ENCODE assay signal across 9 mouse cellular contexts in the genomic region with DNA sequence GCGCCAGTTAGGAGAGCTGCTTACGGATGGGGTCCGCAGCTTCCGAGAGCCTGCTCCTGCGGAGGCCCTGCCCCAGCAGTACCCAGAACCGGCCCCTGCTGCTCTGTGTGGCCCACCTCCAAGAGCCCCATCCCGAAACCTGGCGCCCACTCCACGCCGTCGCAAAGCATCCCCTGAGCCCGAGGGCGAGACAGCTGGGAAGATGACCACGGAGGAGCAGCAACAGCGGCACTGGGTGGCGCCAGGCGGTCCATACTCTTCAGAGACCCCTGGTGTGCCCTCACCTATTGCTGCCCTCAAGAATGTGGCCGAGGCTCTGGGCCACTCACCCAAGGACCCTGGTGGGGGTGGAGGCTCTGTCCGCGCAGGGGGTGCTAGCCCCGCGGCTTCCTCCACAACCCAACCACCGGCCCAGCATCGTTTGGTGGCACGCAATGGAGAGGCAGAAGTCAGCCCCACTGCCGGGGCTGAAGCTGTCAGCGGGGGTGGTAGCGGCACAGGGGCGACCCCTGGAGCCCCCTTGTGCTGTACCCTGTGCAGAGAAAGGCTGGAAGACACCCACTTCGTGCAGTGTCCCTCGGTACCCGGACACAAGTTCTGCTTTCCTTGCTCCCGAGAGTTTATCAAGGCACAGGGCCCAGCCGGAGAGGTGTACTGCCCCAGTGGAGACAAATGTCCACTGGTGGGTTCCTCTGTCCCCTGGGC. TPM values are rescaled to one million over a fixed set of nuclear protein-coding genes. Genes with fewer than 3 reads are reported as not detected.
DNase-seq lines count a peak whose midpoint lies in the region; ATAC-seq lines count a peak whose summit lies in the region.
"Had no signal": no experiment of that assay in that cellular context is flagged by ENCODE, and none has a peak within 500 bp of the region (broad histone marks: within the 10 kb centered on the region; RNA-seq: fewer than 3 reads in every experiment).

No protein-coding gene starts in this region.

- peaks cover 9% of the 10 kb centered on the region for H3K36me3 ChIP-seq in lung, embryonic 16.5 days (ENCODE audit: control insufficient read depth, insufficient read depth, low read length)
- peaks cover 28% of the 10 kb centered on the region for H3K36me3 ChIP-seq in limb, embryonic 15.5 days
- H3K36me3 ChIP-seq in stomach, embryonic 16.5 days (ENCODE audit: control insufficient read depth, insufficient read depth, low read length) = peaks cover 6% of the 10 kb centered on the region; the same call in 1 of the 2 replicates

- H3K4me1 ChIP-seq in lung, embryonic 16.5 days (replicated peaks; ENCODE audit: control insufficient read depth, insufficient read depth, low read length) = peaks cover 42% of the 10 kb centered on the region
- H3K4me1 ChIP-seq in limb, embryonic 15.5 days = peaks cover 56% of the 10 kb centered on the region
- peaks cover 52% of the 10 kb centered on the region for H3K4me1 ChIP-seq in stomach, embryonic 16.5 days (ENCODE audit: control insufficient read depth, insufficient read depth, low read length)

- no peak for ATAC-seq in lung, embryonic 16.5 days (ENCODE audit: low read depth)
- no peak for ATAC-seq in limb, embryonic 15.5 days (ENCODE audit: insufficient number of reproducible peaks, low FRiP score, low TSS enrichment, low read depth)
- no peak for ATAC-seq in stomach, embryonic 16.5 days (ENCODE audit: insufficient read depth, low FRiP score)

- WGBS in lung, embryonic 16.5 days = 63% methylated on average over 34 of the region's 34 CpGs
- 78% methylated on average over 34 of the region's 34 CpGs for WGBS in limb, embryonic 15.5 days
- 73% methylated on average over 34 of the region's 34 CpGs for WGBS in stomach, embryonic 16.5 days

- DNase-seq in adrenal gland, adult (ENCODE audit: inconsistent age in 2 of 2, low spot score in 1 of 2) = peak; percentile 59 to 61
- DNase-seq in adrenal gland, adult 8-10 months = no peak
- no peak for DNase-seq in lung, postnatal 4 days
- no peak for DNase-seq in embryo, embryonic 11 days
- DNase-seq in adrenal gland, postnatal 4 days (ENCODE audit: low spot score in 2 of 2) = no peak

- H3K9ac ChIP-seq in lung, embryonic 16.5 days (ENCODE audit: low read length) = peak overlapping the region; percentile 92
- no peak overlapping the region; the same call in 1 of the 2 replicates for H3K9ac ChIP-seq in limb, embryonic 15.5 days
- H3K9ac ChIP-seq in stomach, embryonic 16.5 days (ENCODE audit: low read length) = peak overlapping the region; percentile 85

- H3K27me3 ChIP-seq in lung, embryonic 16.5 days (ENCODE audit: control insufficient read depth, insufficient read depth, low read depth, low read length) = no peaks in the 10 kb centered on the region
- H3K27me3 ChIP-seq in limb, embryonic 15.5 days = no peaks in the 10 kb centered on the region
- H3K27me3 ChIP-seq in stomach, embryonic 16.5 days (ENCODE audit: control insufficient read depth, insufficient read depth, low read length) = no peaks in the 10 kb centered on the region

- H3K4me2 ChIP-seq in lung, embryonic 16.5 days (ENCODE audit: low read depth, low read length) = peak overlapping the region; percentile 84
- H3K4me2 ChIP-seq in limb, embryonic 15.5 days = peak overlapping the region; percentile 97
- H3K4me2 ChIP-seq in stomach, embryonic 16.5 days (ENCODE audit: low read depth, low read length) = peak overlapping the region; percentile 78

- H3K9me3 ChIP-seq in lung, embryonic 16.5 days (ENCODE audit: control insufficient read depth, low read length) = no peaks in the 10 kb centered on the region
- H3K9me3 ChIP-seq in limb, embryonic 15.5 days = no peaks in the 10 kb centered on the region
- H3K9me3 ChIP-seq in stomach, embryonic 16.5 days (replicated peaks; ENCODE audit: control insufficient read depth, low read length) = no peaks in the 10 kb centered on the region

- H3K4me3 ChIP-seq in lung, embryonic 16.5 days (ENCODE audit: low read length) = peak overlapping the region; percentile 68
- H3K4me3 ChIP-seq in limb, embryonic 15.5 days = peak overlapping the region; percentile 82
- H3K4me3 ChIP-seq in stomach, embryonic 16.5 days (replicated peaks; ENCODE audit: low read length) = peak overlapping the region; percentile 63

- H3K27ac ChIP-seq in lung, embryonic 16.5 days (ENCODE audit: low read length) = no peak overlapping the region
- peak overlapping the region; percentile 43; the same call in 1 of the 2 replicates for H3K27ac ChIP-seq in limb, embryonic 15.5 days
- no peak overlapping the region for H3K27ac ChIP-seq in stomach, embryonic 16.5 days (ENCODE audit: low read length)

RNA-seq across cellular contexts. Expression of gene Irf2bp1, which starts 1.7 kb away (rescaled TPM):
- total RNA-seq in adrenal gland, adult 8-10 months (2022) = 10 to 100 TPM; 49.0 to 52.8 (median 50.9) TPM
- polyA plus RNA-seq in lung, embryonic 16.5 days (2015; fragmentation: Nextera tagmentation; extraction: Ambion mirVana) = 16.0 and 16.5 TPM in 2 replicates
- polyA plus RNA-seq in limb, embryonic 15.5 days (2015; fragmentation: Nextera tagmentation; extraction: Ambion mirVana) = 24.0 and 26.1 TPM in 2 replicates
- polyA plus RNA-seq in stomach, embryonic 16.5 days (2015; fragmentation: Nextera tagmentation; extraction: Ambion mirVana) = 10.7 and 14.3 TPM in 2 replicates
- total RNA-seq in adrenal gland, postnatal 4 days (2021) = 10 to 100 TPM; 44.3 to 49.1 TPM

RNA-seq across cellular contexts. Expression of gene Mypop, which starts 14.5 kb away (rescaled TPM):
- 10 to 100 TPM; 11.4 to 18.0 (median 15.5) TPM for total RNA-seq in adrenal gland, adult 8-10 months (2022)
- polyA plus RNA-seq in lung, embryonic 16.5 days (2015; fragmentation: Nextera tagmentation; extraction: Ambion mirVana) = 2.1 and 2.8 TPM in 2 replicates
- 5.2 and 5.3 TPM in 2 replicates for polyA plus RNA-seq in limb, embryonic 15.5 days (2015; fragmentation: Nextera tagmentation; extraction: Ambion mirVana)
- 1.6 and 2.3 TPM in 2 replicates for polyA plus RNA-seq in stomach, embryonic 16.5 days (2015; fragmentation: Nextera tagmentation; extraction: Ambion mirVana)
- 1 to 10 TPM; 7.2 to 8.3 TPM for total RNA-seq in adrenal gland, postnatal 4 days (2021)

RNA-seq across cellular contexts. Expression of gene Foxa3, which starts 17.8 kb away (rescaled TPM):
- total RNA-seq in adrenal gland, adult 8-10 months (2022) = under 1 TPM in 1 of 4 experiments, not detected in 3; 0.12 TPM
- polyA plus RNA-seq in lung, embryonic 16.5 days (2015; fragmentation: Nextera tagmentation; extraction: Ambion mirVana) = 2.3 TPM in 2 replicates
- 3.8 and 3.9 TPM in 2 replicates for polyA plus RNA-seq in limb, embryonic 15.5 days (2015; fragmentation: Nextera tagmentation; extraction: Ambion mirVana)
- polyA plus RNA-seq in stomach, embryonic 16.5 days (2015; fragmentation: Nextera tagmentation; extraction: Ambion mirVana) = 32.5 and 37.1 TPM in 2 replicates
- 1 to 10 TPM in 1 of 2 experiments, under 1 TPM in 1; 0.50 to 4.5 TPM for total RNA-seq in adrenal gland, postnatal 4 days (2021)

RNA-seq across cellular contexts. Expression of gene Nanos2, which starts 18.4 kb away (rescaled TPM):
- total RNA-seq in adrenal gland, adult 8-10 months (2022) = not detected
- not detected in 2 replicates for polyA plus RNA-seq in lung, embryonic 16.5 days (2015; fragmentation: Nextera tagmentation; extraction: Ambion mirVana)
- not detected in 2 replicates for polyA plus RNA-seq in limb, embryonic 15.5 days (2015; fragmentation: Nextera tagmentation; extraction: Ambion mirVana)
- polyA plus RNA-seq in stomach, embryonic 16.5 days (2015; fragmentation: Nextera tagmentation; extraction: Ambion mirVana) = not detected in 2 replicates
- under 1 TPM in 1 of 2 experiments, not detected in 1; 0.20 TPM for total RNA-seq in adrenal gland, postnatal 4 days (2021)
- polyA plus RNA-seq: large intestine, adult 2 months had no signal

RNA-seq across cellular contexts. Expression of gene Sympk, which starts 18.6 kb away (rescaled TPM):
- 100 to 1,000 TPM; 110 to 113 (median 111) TPM for total RNA-seq in adrenal gland, adult 8-10 months (2022)
- 27.4 and 27.5 TPM in 2 replicates for polyA plus RNA-seq in lung, embryonic 16.5 days (2015; fragmentation: Nextera tagmentation; extraction: Ambion mirVana)
- 28.8 and 32.7 TPM in 2 replicates for polyA plus RNA-seq in limb, embryonic 15.5 days (2015; fragmentation: Nextera tagmentation; extraction: Ambion mirVana)
- 20.2 and 22.5 TPM in 2 replicates for polyA plus RNA-seq in stomach, embryonic 16.5 days (2015; fragmentation: Nextera tagmentation; extraction: Ambion mirVana)
- 100 to 1,000 TPM; 109 to 119 TPM for total RNA-seq in adrenal gland, postnatal 4 days (2021)

Comparison
In these comparisons a context has a peak if more than half of its experiments do, and no peak if none do; other contexts are left out.
1. DNase-seq: peak in adrenal gland, adult (2 of 2); none in adrenal gland, adult 8-10 months (single experiment), lung, postnatal 4 days (0 of 2), embryo, embryonic 11 days (single experiment) and adrenal gland, postnatal 4 days (0 of 2).
2. Peak in every context shown above with its lines, with median percentiles within 50 percentile points of each other: H3K4me2 ChIP-seq and H3K4me3 ChIP-seq.